Mouse (Mus musculus): Measurements from ENCODE around the gene Arsg. TPM values are rescaled to one million over a fixed set of nuclear protein-coding genes. Genes with fewer than 3 reads are reported as not detected.

The Arsg gene
- total RNA-seq, 2 experiments from 2014 or later = 1.4 to 1.5 TPM

GRCm38 (mm10) chr11:109539290-109539689 is 66.1 kb downstream of the Arsg start:
- ATAC-seq (replicated peaks; ENCODE audit: poor library complexity, severe bottlenecking) = peak; percentile 91

DNA sequence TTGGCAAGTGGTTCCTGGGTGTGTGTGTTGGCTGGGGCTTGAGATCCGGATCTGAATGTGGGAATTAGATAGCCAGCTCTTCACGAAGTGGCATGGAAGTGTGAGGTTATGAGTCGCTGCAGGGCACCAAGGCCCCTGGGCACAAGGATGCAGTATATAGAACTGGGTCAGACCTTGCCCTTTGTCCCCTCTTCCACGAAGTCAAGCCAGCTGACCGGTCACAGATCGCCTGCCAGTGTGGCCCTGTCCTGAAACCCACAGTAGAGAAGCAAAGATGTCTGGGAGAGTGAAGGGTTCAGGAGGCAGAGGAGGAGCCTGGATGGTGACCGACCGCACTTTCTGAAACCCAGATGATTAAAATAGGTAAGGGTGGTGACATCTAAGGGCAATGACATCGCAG is 70.3 kb downstream of the Arsg start:
- no peak for ATAC-seq (replicated peaks; ENCODE audit: poor library complexity, severe bottlenecking)

GRCm38 (mm10) chr11:109544432-109544831 is 71.3 kb downstream of the Arsg start:
- no peak for ATAC-seq (replicated peaks; ENCODE audit: poor library complexity, severe bottlenecking)

- ATAC-seq (replicated peaks; ENCODE audit: poor library complexity, severe bottlenecking) = no peak
Measured at GRCm38 (mm10) chr11:109545265-109545664, 72.1 kb downstream of the Arsg start.

DNA sequence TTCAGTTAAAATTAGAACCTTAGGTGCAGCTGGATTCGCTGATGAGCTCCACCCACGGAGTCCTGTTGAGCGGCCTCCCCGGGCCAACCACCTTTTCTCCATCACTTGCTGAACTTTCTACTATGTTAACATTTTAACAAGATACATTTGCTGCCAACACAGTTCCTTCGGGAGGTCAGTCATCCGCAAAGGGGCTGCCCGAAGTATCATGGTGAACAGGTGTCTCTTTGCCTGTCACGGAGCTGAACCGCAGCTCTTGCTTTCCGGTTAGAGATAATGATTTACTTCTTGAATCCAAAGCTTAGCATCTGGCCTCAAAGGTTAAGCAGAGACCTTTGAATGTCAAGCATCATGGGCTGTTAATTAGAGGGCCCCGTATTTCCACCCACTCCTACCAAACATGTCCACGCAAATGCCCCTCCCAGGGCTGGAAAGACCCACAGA is 72.5 kb downstream of the Arsg start:
- no peak for ATAC-seq (replicated peaks; ENCODE audit: poor library complexity, severe bottlenecking)

DNA sequence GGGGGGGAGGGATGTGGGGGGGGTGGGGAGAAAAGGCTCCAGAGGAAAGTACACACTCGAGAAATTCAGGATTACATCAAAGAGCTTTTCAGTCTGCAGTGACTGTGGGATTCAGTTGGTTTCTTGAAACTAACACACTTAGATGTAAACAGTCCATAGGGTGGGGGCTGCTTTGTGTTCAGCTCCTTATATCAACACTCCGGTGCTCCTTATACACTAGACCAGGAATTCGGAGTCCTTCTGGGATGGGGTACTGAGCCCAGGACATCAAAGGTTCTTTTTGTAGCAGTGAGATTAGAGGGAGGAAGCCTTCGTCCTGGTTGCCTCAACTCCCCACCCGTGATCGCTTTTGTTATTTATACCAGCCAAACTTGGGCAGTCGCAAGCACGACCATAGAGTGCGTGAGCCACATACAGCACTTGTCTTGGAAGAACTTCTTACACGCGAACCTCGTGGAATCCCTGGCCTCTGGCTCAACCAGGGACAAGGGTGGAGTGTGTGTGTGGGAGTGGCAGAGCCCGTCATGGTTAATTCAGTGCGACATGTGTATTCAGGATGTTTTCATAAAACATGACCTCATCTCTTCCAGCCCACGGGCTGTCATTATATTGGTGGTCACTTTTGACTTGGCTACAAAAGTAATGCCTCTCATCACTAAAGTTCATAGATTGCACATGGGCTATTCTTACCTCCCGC is 73.3 kb downstream of the Arsg start:
- no peak for ATAC-seq (replicated peaks; ENCODE audit: poor library complexity, severe bottlenecking)

GRCm38 (mm10) chr11:109547652-109548051 is 74.5 kb downstream of the Arsg start:
- no peak for ATAC-seq (replicated peaks; ENCODE audit: poor library complexity, severe bottlenecking)

GRCm38 (mm10) chr11:109549599-109550290 is 76.6 kb downstream of the Arsg start:
- ATAC-seq (replicated peaks; ENCODE audit: poor library complexity, severe bottlenecking) = no peak

GRCm38 (mm10) chr11:109553921-109554320 is 80.7 kb downstream of the Arsg start:
- ATAC-seq (replicated peaks; ENCODE audit: poor library complexity, severe bottlenecking) = no peak

GRCm38 (mm10) chr11:109554443-109554842 is 81.3 kb downstream of the Arsg start:
- ATAC-seq (replicated peaks; ENCODE audit: poor library complexity, severe bottlenecking) = no peak

GRCm38 (mm10) chr11:109556130-109556529 is 83.0 kb downstream of the Arsg start:
- ATAC-seq (replicated peaks; ENCODE audit: poor library complexity, severe bottlenecking) = no peak

DNA sequence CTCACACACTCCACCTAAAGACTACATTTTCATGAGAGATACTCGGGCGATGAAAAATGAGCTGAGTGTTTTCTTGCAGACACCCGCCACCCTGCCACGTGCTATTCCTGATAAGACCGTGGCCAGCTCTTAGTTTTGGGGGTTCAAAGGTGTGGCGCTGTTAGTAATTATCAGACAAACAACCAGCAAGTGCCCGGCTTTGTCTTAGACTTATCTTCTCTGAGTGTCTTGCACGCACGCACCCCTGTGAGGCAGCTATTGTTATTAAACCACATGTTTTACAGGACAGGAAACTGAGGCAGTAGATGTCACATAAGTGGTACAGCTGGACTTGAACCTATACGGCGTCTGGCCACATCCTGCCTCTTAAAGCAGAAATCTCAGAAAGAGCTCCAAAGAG is 84.2 kb downstream of the Arsg start:
- ATAC-seq (replicated peaks; ENCODE audit: poor library complexity, severe bottlenecking) = no peak

DNA sequence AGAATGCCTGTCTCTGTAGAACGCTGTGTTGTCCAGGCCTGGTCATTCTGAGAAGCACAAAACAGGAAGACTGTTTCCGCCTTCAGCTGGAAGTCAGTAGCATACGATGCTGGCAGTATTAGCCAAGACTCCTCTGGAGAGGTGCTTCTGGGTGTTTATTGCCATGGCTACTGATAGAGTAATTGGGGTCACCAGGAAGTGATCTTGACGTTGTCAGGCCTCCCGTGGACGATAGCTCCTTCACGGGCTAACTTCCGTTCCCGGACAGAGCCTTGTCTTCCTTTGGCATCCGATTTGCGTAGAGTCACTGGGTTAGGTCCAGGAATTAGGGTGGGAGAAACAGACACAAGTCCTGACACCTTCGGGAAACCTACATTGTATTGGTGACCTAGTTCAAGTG is 86.1 kb downstream of the Arsg start:
- no peak for ATAC-seq (replicated peaks; ENCODE audit: poor library complexity, severe bottlenecking)

- peak; percentile 85 for ATAC-seq (replicated peaks; ENCODE audit: poor library complexity, severe bottlenecking)
Measured at GRCm38 (mm10) chr11:109560793-109561257, 87.7 kb downstream of the Arsg start.

GRCm38 (mm10) chr11:109561445-109561844 is 88.3 kb downstream of the Arsg start:
- no peak for ATAC-seq (replicated peaks; ENCODE audit: poor library complexity, severe bottlenecking)

DNA sequence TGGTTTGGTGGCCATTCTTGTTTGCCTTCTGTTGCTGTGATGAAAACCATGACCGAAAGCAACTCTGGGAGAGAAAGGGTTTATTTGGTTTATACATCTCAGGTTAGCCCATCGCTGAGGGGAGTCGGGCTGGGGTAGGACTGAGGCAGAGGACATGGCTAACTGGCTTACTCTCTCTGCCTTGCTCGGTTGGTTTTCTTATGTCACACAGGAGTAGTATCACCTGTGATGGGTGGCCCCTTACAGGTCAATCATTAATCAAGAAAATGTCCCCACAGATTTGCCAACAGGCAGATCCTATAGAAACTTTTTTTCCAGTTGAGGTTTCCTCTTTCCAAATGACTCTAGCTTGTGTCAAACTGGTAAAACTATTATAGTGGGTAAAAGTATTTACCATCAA is 90.5 kb downstream of the Arsg start:
- no peak for ATAC-seq (replicated peaks; ENCODE audit: poor library complexity, severe bottlenecking)

- no peak for ATAC-seq (replicated peaks; ENCODE audit: poor library complexity, severe bottlenecking)
Measured at GRCm38 (mm10) chr11:109564466-109565214, 91.5 kb downstream of the Arsg start.

GRCm38 (mm10) chr11:109569007-109569618 is 95.9 kb downstream of the Arsg start:
- ATAC-seq (replicated peaks; ENCODE audit: poor library complexity, severe bottlenecking) = no peak

DNA sequence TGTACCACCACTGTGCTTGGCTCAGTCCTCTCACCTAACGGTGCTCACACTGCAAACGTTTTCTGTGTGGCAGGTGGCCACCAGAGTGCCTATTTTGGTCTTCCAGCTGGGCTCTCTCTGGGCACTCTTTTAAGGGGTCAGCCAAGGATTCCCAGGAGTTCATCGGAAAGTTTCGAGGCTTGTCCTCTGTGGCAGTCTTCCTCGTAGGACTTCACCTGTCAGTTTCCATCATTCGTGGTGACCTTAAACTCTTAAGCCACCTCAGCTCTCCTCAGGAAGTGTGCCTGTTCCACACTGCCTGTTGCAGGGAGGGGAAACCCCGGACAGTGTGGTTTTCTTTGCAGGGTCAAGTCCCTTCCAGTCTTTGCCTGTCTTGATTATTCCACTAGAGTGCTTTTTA is 96.6 kb downstream of the Arsg start:
- ATAC-seq (replicated peaks; ENCODE audit: poor library complexity, severe bottlenecking) = no peak

DNA sequence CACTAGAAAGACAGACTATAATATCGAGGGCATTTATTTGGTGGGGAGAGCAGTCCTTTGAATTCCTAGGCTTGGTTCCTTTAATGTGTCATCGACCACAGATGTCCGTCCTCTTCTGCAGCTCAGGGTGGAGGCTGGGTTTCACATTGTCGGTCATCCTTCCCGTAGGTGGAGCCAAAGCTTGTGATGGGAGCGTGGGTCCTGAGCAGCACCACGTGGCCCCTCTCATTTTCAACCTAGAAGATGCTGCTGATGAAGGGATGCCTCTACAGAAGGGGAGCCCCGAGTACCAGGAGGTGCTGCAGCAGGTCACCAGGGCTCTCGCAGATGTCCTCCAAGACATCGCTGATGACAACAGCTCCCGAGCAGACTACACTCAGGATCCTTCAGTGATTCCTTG is 98.9 kb downstream of the Arsg start:
- no peak for ATAC-seq (replicated peaks; ENCODE audit: poor library complexity, severe bottlenecking)

GRCm38 (mm10) chr11:109574604-109575003 is 101.4 kb downstream of the Arsg start:
- ATAC-seq (replicated peaks; ENCODE audit: poor library complexity, severe bottlenecking) = no peak

Data from granulocyte monocyte progenitor cell, adult 5-6 weeks (primary cell).